7 mouse cellular contexts compared by ENCODE assay signal in genomic region chr1:161748138-161748537, GRCm38 (mm10). TPM values are rescaled to one million over a fixed set of nuclear protein-coding genes. Genes with fewer than 3 reads are reported as not detected.
DNase-seq lines count a peak whose midpoint lies in the region; ATAC-seq lines count a peak whose summit lies in the region.

No protein-coding gene starts in this region.

- H3K27me3 ChIP-seq in neural tube, embryonic 15.5 days (replicated peaks) = no peaks in the 10 kb centered on the region
- H3K27me3 ChIP-seq in liver, embryonic 12.5 days (replicated peaks) = peaks cover 24% of the 10 kb centered on the region

- no peaks in the 10 kb centered on the region for H3K9me3 ChIP-seq in neural tube, embryonic 15.5 days (replicated peaks)
- H3K9me3 ChIP-seq in liver, embryonic 12.5 days (replicated peaks) = no peaks in the 10 kb centered on the region

- DNase-seq in neural tube, embryonic 10.5 days (ENCODE audit: extremely low spot score, low spot score) = peak; percentile 42
- peak; percentile 83 for DNase-seq in ZHBTc4 (ENCODE audit: low read depth, low spot score)
- peak; percentile 74 for DNase-seq in embryo, embryonic 10 days (ENCODE audit: low spot score)
- peak; percentile 93 for DNase-seq in induced T-regulatory cell, adult 2 months (ENCODE audit: low read depth)
- peak; percentile 67 for DNase-seq in retina, embryonic 14.5 days (ENCODE audit: low spot score)

- no peak overlapping the region for H3K27ac ChIP-seq in neural tube, embryonic 15.5 days (replicated peaks)
- H3K27ac ChIP-seq in liver, embryonic 12.5 days = no peak overlapping the region

- no peak overlapping the region for H3K4me2 ChIP-seq in neural tube, embryonic 15.5 days
- peak overlapping the region; percentile 24 for H3K4me2 ChIP-seq in liver, embryonic 12.5 days

- no peak overlapping the region for H3K4me3 ChIP-seq in neural tube, embryonic 15.5 days (replicated peaks)
- H3K4me3 ChIP-seq in liver, embryonic 12.5 days = no peak overlapping the region

- no peak overlapping the region for H3K9ac ChIP-seq in neural tube, embryonic 15.5 days (replicated peaks)
- no peak overlapping the region for H3K9ac ChIP-seq in liver, embryonic 12.5 days

- no peaks in the 10 kb centered on the region for H3K36me3 ChIP-seq in neural tube, embryonic 15.5 days
- no peaks in the 10 kb centered on the region for H3K36me3 ChIP-seq in liver, embryonic 12.5 days

- no peaks in the 10 kb centered on the region for H3K4me1 ChIP-seq in neural tube, embryonic 15.5 days
- H3K4me1 ChIP-seq in liver, embryonic 12.5 days = peaks cover 42% of the 10 kb centered on the region

- no peak for ATAC-seq in neural tube, embryonic 15.5 days (ENCODE audit: low FRiP score)
- ATAC-seq in liver, embryonic 12.5 days = no peak

- WGBS in neural tube, embryonic 15.5 days = 57% methylated on average over 8 of the region's 8 CpGs
- 9% methylated on average over 8 of the region's 8 CpGs for WGBS in liver, embryonic 12.5 days (ENCODE audit: insufficient replicate concordance)

RNA-seq across cellular contexts. Expression of gene Fasl, which starts 40.2 kb away (rescaled TPM):
- 0.28 and 0.51 TPM in 2 replicates for polyA plus RNA-seq in neural tube, embryonic 15.5 days (2015; fragmentation: Nextera tagmentation; extraction: Ambion mirVana)
- polyA plus RNA-seq in liver, embryonic 12.5 days (2016; fragmentation: Nextera tagmentation; extraction: Ambion mirVana) = not detected in 2 replicates

Comparison
In these comparisons a context has a peak if more than half of its experiments do, and no peak if none do; other contexts are left out.
1. DNase-seq: peak in every context shown above with its lines; median percentile 93 in induced T-regulatory cell, adult 2 months; 83 in ZHBTc4; 74 in embryo, embryonic 10 days; 67 in retina, embryonic 14.5 days; 42 in neural tube, embryonic 10.5 days.